Mouse (Mus musculus): Measurements from ENCODE around the gene Angptl8. TPM values are rescaled to one million over a fixed set of nuclear protein-coding genes. Genes with fewer than 3 reads are reported as not detected.
"Not testable (repeated sequence)": the region's sequence is repeated elsewhere in the genome, so short reads cannot be mapped to it uniquely, and the experiment has no call there.

Angptl8 gene
- polyA plus RNA-seq, 1 experiment from 2014 or later = 0.67 TPM

GRCm38 (mm10) chr9:21852128-21853091 is 17.1 kb downstream of the Angptl8 start, which contains the start of gene Dock6:
Gene Dock6 (minus strand): TSS chr9:21852635.
- Histone ChIP-seq H3K9me3 (no peaks in the 10 kb centered on the region), H3K27ac (peak within 1 kb of the TSS; percentile 75), H3K9ac (peak within 1 kb of the TSS; percentile 84), H3K4me3 (peak within 1 kb of the TSS; percentile 77), H3K4me2 (replicated peaks) (peak within 1 kb of the TSS; percentile 87), H3K36me3 (no peaks in the 10 kb centered on the region), H3K27me3 (no peaks in the 10 kb centered on the region), H3K4me1 (peaks cover 35% of the 10 kb centered on the region)
- WGBS = under 1% methylated on average over 64 of the region's 68 CpGs
- ATAC-seq (ENCODE audit: low FRiP score, low read depth) = peak; percentile 90

GRCm38 (mm10) chr9:21853961-21854360 is 18.7 kb downstream of the Angptl8 start:
- no peak for ATAC-seq (ENCODE audit: low FRiP score, low read depth)
- peaks cover 23% of the 10 kb centered on the region for H3K4me1 ChIP-seq
- WGBS = 74% methylated on average over 5 of the region's 5 CpGs
- H3K4me3 ChIP-seq = no peak overlapping the region
- no peaks in the 10 kb centered on the region for H3K36me3 ChIP-seq
- no peaks in the 10 kb centered on the region for H3K9me3 ChIP-seq
- no peak overlapping the region for H3K4me2 ChIP-seq (replicated peaks)
- H3K27ac ChIP-seq = no peak overlapping the region
- no peak overlapping the region for H3K9ac ChIP-seq
- no peaks in the 10 kb centered on the region for H3K27me3 ChIP-seq

GRCm38 (mm10) chr9:21854894-21855293 is 19.6 kb downstream of the Angptl8 start:
- ATAC-seq (ENCODE audit: low FRiP score, low read depth) = no peak
- Histone ChIP-seq H3K4me2 (replicated peaks) (no peak overlapping the region), H3K9me3 (no peaks in the 10 kb centered on the region), H3K9ac (no peak overlapping the region), H3K4me1 (peaks cover 21% of the 10 kb centered on the region), H3K27me3 (no peaks in the 10 kb centered on the region), H3K27ac (no peak overlapping the region), H3K36me3 (no peaks in the 10 kb centered on the region), H3K4me3 (no peak overlapping the region)
- WGBS = 82% methylated on average over 6 of the region's 6 CpGs

GRCm38 (mm10) chr9:21857501-21857900 is 22.2 kb downstream of the Angptl8 start:
- WGBS = 86% methylated on average over 2 of the region's 2 CpGs
- no peak for ATAC-seq (ENCODE audit: low FRiP score, low read depth)
- no peaks in the 10 kb centered on the region for H3K36me3 ChIP-seq
- H3K9ac ChIP-seq = no peak overlapping the region
- H3K9me3 ChIP-seq = peaks cover 3% of the 10 kb centered on the region; the same call in 1 of the 2 replicates
- no peak overlapping the region for H3K27ac ChIP-seq
- no peaks in the 10 kb centered on the region for H3K27me3 ChIP-seq
- H3K4me3 ChIP-seq = no peak overlapping the region
- no peaks in the 10 kb centered on the region for H3K4me1 ChIP-seq
- no peak overlapping the region for H3K4me2 ChIP-seq (replicated peaks)

- Histone ChIP-seq H3K9me3 (peaks cover 3% of the 10 kb centered on the region; the same call in 1 of the 2 replicates), H3K36me3 (no peaks in the 10 kb centered on the region), H3K4me1 (no peaks in the 10 kb centered on the region), H3K27me3 (no peaks in the 10 kb centered on the region), H3K9ac (no peak overlapping the region), H3K4me3 (no peak overlapping the region), H3K4me2 (replicated peaks) (no peak overlapping the region), H3K27ac (peak overlapping the region; percentile 10; the same call in 1 of the 2 replicates)
- WGBS = 61% methylated on average over 6 of the region's 6 CpGs
- no peak for ATAC-seq (ENCODE audit: low FRiP score, low read depth)
Observed at GRCm38 (mm10) chr9:21858084-21858483, 22.8 kb downstream of the Angptl8 start.

GRCm38 (mm10) chr9:21859606-21860005 is 24.3 kb downstream of the Angptl8 start:
- WGBS = 83% methylated on average over 3 of the region's 3 CpGs
- Histone ChIP-seq H3K27ac (no peak overlapping the region), H3K4me1 (no peaks in the 10 kb centered on the region), H3K36me3 (no peaks in the 10 kb centered on the region), H3K4me2 (replicated peaks) (no peak overlapping the region), H3K9ac (no peak overlapping the region), H3K9me3 (peaks cover 3% of the 10 kb centered on the region; the same call in 1 of the 2 replicates), H3K27me3 (no peaks in the 10 kb centered on the region), H3K4me3 (no peak overlapping the region)
- ATAC-seq (ENCODE audit: low FRiP score, low read depth) = no peak

- ATAC-seq (ENCODE audit: low FRiP score, low read depth); H3K9me3 ChIP-seq: not testable (repeated sequence)
- 39% methylated on average over 6 of the region's 6 CpGs for WGBS
Observed at GRCm38 (mm10) chr9:21860349-21860748, 25.0 kb downstream of the Angptl8 start.

GRCm38 (mm10) chr9:21862181-21862580 is 26.9 kb downstream of the Angptl8 start:
- WGBS = 68% methylated on average over 1 of the region's 1 CpGs
- Histone ChIP-seq H3K9me3 (peaks cover 3% of the 10 kb centered on the region; the same call in 1 of the 2 replicates), H3K36me3 (no peaks in the 10 kb centered on the region), H3K9ac (no peak overlapping the region), H3K4me1 (0 out of 2 replicates have a peak, but pooled peaks cover 4% of the 10 kb centered on the region), H3K4me3 (no peak overlapping the region), H3K27ac (no peak overlapping the region), H3K27me3 (no peaks in the 10 kb centered on the region), H3K4me2 (replicated peaks) (no peak overlapping the region)
- no peak for ATAC-seq (ENCODE audit: low FRiP score, low read depth)

More at GRCm38 (mm10) chr9:21860349-21860748, 25.0 kb downstream of the Angptl8 start:
- H3K9ac ChIP-seq; H3K4me2 ChIP-seq (replicated peaks); H3K4me1 ChIP-seq; H3K27ac ChIP-seq; H3K4me3 ChIP-seq; H3K36me3 ChIP-seq; H3K27me3 ChIP-seq: not testable (repeated sequence)

- Histone ChIP-seq H3K4me2 (replicated peaks) (no peak overlapping the region), H3K4me1 (0 out of 2 replicates have a peak, but pooled peaks cover 4% of the 10 kb centered on the region), H3K4me3 (no peak overlapping the region), H3K9me3 (peaks cover 3% of the 10 kb centered on the region; the same call in 1 of the 2 replicates), H3K9ac (no peak overlapping the region), H3K27me3 (no peaks in the 10 kb centered on the region), H3K36me3 (no peaks in the 10 kb centered on the region), H3K27ac (no peak overlapping the region)
- 71% methylated on average over 5 of the region's 5 CpGs for WGBS
- ATAC-seq (ENCODE audit: low FRiP score, low read depth) = no peak
Observed at GRCm38 (mm10) chr9:21865673-21866398, 30.5 kb downstream of the Angptl8 start.

GRCm38 (mm10) chr9:21866641-21867040 is 31.3 kb downstream of the Angptl8 start:
- Histone ChIP-seq H3K9ac (no peak overlapping the region), H3K4me2 (replicated peaks) (no peak overlapping the region), H3K4me3 (no peak overlapping the region), H3K9me3 (peaks cover 3% of the 10 kb centered on the region; the same call in 1 of the 2 replicates), H3K4me1 (0 out of 2 replicates have a peak, but pooled peaks cover 4% of the 10 kb centered on the region), H3K27ac (no peak overlapping the region; the same call in 1 of the 2 replicates), H3K27me3 (no peaks in the 10 kb centered on the region), H3K36me3 (no peaks in the 10 kb centered on the region)
- no peak for ATAC-seq (ENCODE audit: low FRiP score, low read depth)
- 61% methylated on average over 2 of the region's 2 CpGs for WGBS

GRCm38 (mm10) chr9:21867726-21868125 is 32.4 kb downstream of the Angptl8 start:
- no peaks in the 10 kb centered on the region for H3K9me3 ChIP-seq
- H3K9ac ChIP-seq = no peak overlapping the region
- H3K4me2 ChIP-seq (replicated peaks) = no peak overlapping the region
- ATAC-seq (ENCODE audit: low FRiP score, low read depth) = no peak
- no peak overlapping the region for H3K4me3 ChIP-seq
- H3K36me3 ChIP-seq = no peaks in the 10 kb centered on the region
- 56% methylated on average over 3 of the region's 3 CpGs for WGBS
- 0 out of 2 replicates have a peak, but pooled peaks cover 3% of the 10 kb centered on the region for H3K27me3 ChIP-seq
- 0 out of 2 replicates have a peak, but pooled peaks cover 4% of the 10 kb centered on the region for H3K4me1 ChIP-seq
- no peak overlapping the region for H3K27ac ChIP-seq

GRCm38 (mm10) chr9:21869290-21869689 is 34.0 kb downstream of the Angptl8 start:
- H3K27me3 ChIP-seq; H3K36me3 ChIP-seq; H3K4me3 ChIP-seq; ATAC-seq (ENCODE audit: low FRiP score, low read depth); H3K9me3 ChIP-seq; H3K4me2 ChIP-seq (replicated peaks); H3K27ac ChIP-seq; H3K4me1 ChIP-seq; H3K9ac ChIP-seq: not testable (repeated sequence)
- WGBS = 53% methylated on average over 7 of the region's 7 CpGs

Measured in limb, embryonic 13.5 days (tissue).